Mouse (Mus musculus) CH12.LX (cell line): ENCODE results near the gene Ppm1j. TPM values are rescaled to one million over a fixed set of nuclear protein-coding genes. Genes with fewer than 3 reads are reported as not detected.
"Not testable (repeated sequence)": the region's sequence is repeated elsewhere in the genome, so short reads cannot be mapped to it uniquely, and the experiment has no call there.

Source experiments
- DNase-seq: peaks from one replicate; pipeline ENCODE4 v3.0.0-alpha.2; 2013; ENCODE audit errors: extremely low read depth
- H3K27ac ChIP-seq: 2 replicates; pipeline ENCODE4 v1.5.1; 2012; ENCODE audit warnings: low read depth, mild to moderate bottlenecking, control low read depth, moderate library complexity; ENCODE audit not compliant: insufficient read depth
- H3K27me3 ChIP-seq: replicated peaks from 2 replicates; pipeline ENCODE3; 2012; ENCODE audit warnings: inconsistent platforms
- H3K36me3 ChIP-seq, 2 experiments: replicated peaks in 1 of 2; 2 replicates each; pipeline versions ENCODE3 to v1.6.1; 2012; ENCODE audit warnings: inconsistent platforms in 1 of 2, low read length in 1 of 2, mild to moderate bottlenecking in 1 of 2, mixed read lengths in 1 of 2, moderate library complexity in 1 of 2; ENCODE audit not compliant: control insufficient read depth in 1 of 2, insufficient read depth in 1 of 2
- H3K4me1 ChIP-seq, 2 experiments: 2 replicates each; pipeline ENCODE4 v1.6.1; 2012; ENCODE audit warnings: inconsistent platforms in 1 of 2, moderate library complexity in 1 of 2; ENCODE audit not compliant: insufficient read depth in 2 of 2, control insufficient read depth in 1 of 2
- H3K4me2 ChIP-seq: 2 replicates; pipeline ENCODE4 v1.6.1; 2012; ENCODE audit warnings: low read depth, mild to moderate bottlenecking, control low read depth; ENCODE audit not compliant: poor library complexity, insufficient read depth, severe bottlenecking
- H3K4me3 ChIP-seq, 3 experiments: fragments of 150-350 bp in 1 of 3; sonication (generic) in 1 of 3; replicated peaks in 1 of 3; 2 replicates each; pipeline versions ENCODE3 to v1.5.1; 2011 to 2012; ENCODE audit warnings: low read depth in 2 of 3, low read length in 2 of 3, mild to moderate bottlenecking in 2 of 3, moderate library complexity in 2 of 3, control low read depth in 1 of 3, improper control_type of control experiment in 1 of 3, inconsistent platforms in 1 of 3, mixed read lengths in 1 of 3; ENCODE audit not compliant: poor library complexity in 1 of 3
- H3K79me2 ChIP-seq: replicated peaks from 2 replicates; pipeline ENCODE4 v1.6.1; 2012; ENCODE audit warnings: mild to moderate bottlenecking, moderate library complexity; ENCODE audit not compliant: control insufficient read depth, poor library complexity, insufficient read depth, severe bottlenecking; ENCODE audit errors: extremely low read depth
- H3K9ac ChIP-seq: 2 replicates; pipeline ENCODE4 v1.6.1; 2012; ENCODE audit warnings: low read depth, mild to moderate bottlenecking, control low read depth, moderate library complexity; ENCODE audit not compliant: insufficient read depth
- H3K9me3 ChIP-seq: replicated peaks from 2 replicates; pipeline ENCODE3; 2012; ENCODE audit warnings: low read length, inconsistent platforms, mixed read lengths
- ETS1 ChIP-seq: conservative IDR thresholded peaks from 2 replicates; pipeline ENCODE4 v1.6.1; 2012; ENCODE audit warnings: low read depth, mild to moderate bottlenecking, inconsistent platforms, low read length, improper control_type of control experiment, moderate library complexity
- GABPA ChIP-seq: IDR thresholded peaks from 2 replicates; pipeline ENCODE4 v1.6.1; 2012; ENCODE audit warnings: low read depth, low read length, improper control_type of control experiment, inconsistent platforms; ENCODE audit not compliant: insufficient replicate concordance
- JUND ChIP-seq: conservative IDR thresholded peaks from 2 replicates; pipeline ENCODE4 v1.6.1; 2011; ENCODE audit warnings: low read depth, low read length, improper control_type of control experiment
- MAFK ChIP-seq: IDR thresholded peaks from 2 replicates; pipeline ENCODE4 v1.6.1; 2011; ENCODE audit warnings: low read length, improper control_type of control experiment; ENCODE audit not compliant: insufficient replicate concordance
- MAX ChIP-seq: IDR thresholded peaks from 2 replicates; pipeline ENCODE4 v1.6.1; 2011; ENCODE audit warnings: low read length, improper control_type of control experiment
- MXI1 ChIP-seq: IDR thresholded peaks from 2 replicates; pipeline ENCODE4 v1.6.1; 2011; ENCODE audit warnings: mild to moderate bottlenecking, low read depth, low read length, improper control_type of control experiment
- MYC ChIP-seq: IDR thresholded peaks from 2 replicates; pipeline ENCODE4 v1.6.1; 2011; ENCODE audit warnings: low read depth, mild to moderate bottlenecking, improper control_type of control experiment, low read length
- NRF1 ChIP-seq: IDR thresholded peaks from 2 replicates; pipeline ENCODE4 v1.6.1; 2014; ENCODE audit warnings: low read depth, mild to moderate bottlenecking, inconsistent platforms, low read length, improper control_type of control experiment, moderate library complexity
- PAX5 ChIP-seq: IDR thresholded peaks from 2 replicates; pipeline ENCODE4 v1.6.1; 2012; ENCODE audit warnings: low read length, inconsistent platforms, mixed read lengths
- RAD21 ChIP-seq: IDR thresholded peaks from 2 replicates; pipeline ENCODE4 v1.6.1; 2011; ENCODE audit warnings: low read depth, mild to moderate bottlenecking, low read length, improper control_type of control experiment, moderate library complexity
- RCOR1 ChIP-seq: conservative IDR thresholded peaks from 2 replicates; pipeline ENCODE4 v1.6.1; 2012; ENCODE audit warnings: low read depth, mild to moderate bottlenecking, inconsistent platforms, low read length, improper control_type of control experiment
- SMC3 ChIP-seq: IDR thresholded peaks from 2 replicates; pipeline ENCODE4 v1.6.1; 2011; ENCODE audit warnings: low read depth, low read length, improper control_type of control experiment
- TBP ChIP-seq: conservative IDR thresholded peaks from 2 replicates; pipeline ENCODE4 v1.6.1; 2011; ENCODE audit warnings: low read depth, low read length, improper control_type of control experiment
- TCF12 ChIP-seq: IDR thresholded peaks from 2 replicates; pipeline ENCODE4 v1.6.1; 2014; ENCODE audit warnings: low read depth, mild to moderate bottlenecking, inconsistent platforms, low read length, improper control_type of control experiment
- ZKSCAN1 ChIP-seq: IDR thresholded peaks from 2 replicates; pipeline ENCODE4 v1.6.1; 2012; ENCODE audit warnings: low read depth, inconsistent platforms, low read length, improper control_type of control experiment, borderline replicate concordance
- dilution Hi-C: fragments of 300-500 bp; cut with MboI; formaldehyde crosslinking; loops from 2 replicates; pipeline ENCODE4 v1.14.3; 2020; ENCODE audit warnings: low sequenced_read_pairs; ENCODE audit not compliant: extremely low pct_unique_long_range_greater_than_20kb, extremely low pct_ligation_motif_present
- in situ Hi-C: fragments of 300-500 bp; cut with MboI; formaldehyde crosslinking; loops from 3 replicates; pipeline ENCODE4 v1.14.3; 2019; ENCODE audit warnings: low sequenced_read_pairs, low pct_ligation_motif_present, low pct_unique_long_range_greater_than_20kb, mixed read lengths
- polyA plus RNA-seq: library from polyadenylated mRNA; unstranded; fragments of >175 nt; gene quantifications from 2 replicates; pipeline ENCODE4 v1.2.1, GENCODE M21; 2012; ENCODE audit warnings: low read depth; ENCODE audit not compliant: insufficient read length
- total RNA-seq, 2 experiments: library from RNA; depleted of rRNA; stranded (reverse); fragments of 300-350 nt in 1 of 2; fragments of >200 nt in 1 of 2; gene quantifications; 2 replicates each; pipeline ENCODE4 v1.2.3; 2012 to 2014

Ppm1j gene
- total and polyA plus RNA-seq, 3 experiments, result 2.1 to 6.5 (median 6.4) TPM

GRCm38 (mm10) chr3:104758869-104759268, 22.0 kb upstream of the Ppm1j start:
- peak overlapping the region; percentile 39; the same call in 1 of the 2 replicates for H3K9ac ChIP-seq
- no peaks in the 10 kb centered on the region for H3K27me3 ChIP-seq
- DNase-seq, result no peak
- H3K4me2 ChIP-seq, result 0 out of 2 replicates have a peak overlapping the region, but pooled peaks have one; percentile 30
- no peaks in the 10 kb centered on the region for H3K9me3 ChIP-seq
- H3K36me3 ChIP-seq, result no peaks in the 10 kb centered on the region
- H3K79me2 ChIP-seq, result no peaks in the 10 kb centered on the region
- H3K27ac ChIP-seq, result no peak overlapping the region
- peaks cover 5 to 12% of the 10 kb centered on the region in 2 experiments for H3K4me1 ChIP-seq
- dilution Hi-C loops, result no loop called here
- TF ChIP-seq MAFK, result no peak
- no peak for TF ChIP-seq RAD21
- no peak for TF ChIP-seq MXI1
- no peak for TF ChIP-seq PAX5
- no peak for TF ChIP-seq GABPA
- no peak for TF ChIP-seq MAX
- TF ChIP-seq JUND, result no peak
- TF ChIP-seq MYC, result no peak
- TF ChIP-seq TBP, result no peak
- no peak for TF ChIP-seq ETS1
- TF ChIP-seq SMC3, result no peak
- TF ChIP-seq NRF1, result no peak
- no peak for TF ChIP-seq RCOR1
- no peak for TF ChIP-seq ZKSCAN1
- no peak for TF ChIP-seq TCF12
- H3K4me3 ChIP-seq, result no peak overlapping the region
- in situ Hi-C loops, result no loop called here

GRCm38 (mm10) chr3:104762103-104762863, 18.6 kb upstream of the Ppm1j start:
- H3K27ac ChIP-seq, dilution Hi-C loops, in situ Hi-C loops, H3K9ac ChIP-seq, H3K4me3 ChIP-seq, H3K36me3 ChIP-seq, H3K27me3 ChIP-seq, H3K9me3 ChIP-seq, H3K79me2 ChIP-seq: not testable (repeated sequence)
- Histone ChIP-seq H3K4me1 (peaks cover 5 to 12% of the 10 kb centered on the region in 2 experiments), H3K4me2 (peak overlapping the region; percentile 63; the same call in 1 of the 2 replicates)
- peak; percentile 66 for DNase-seq
